Mouse (Mus musculus) stomach, postnatal 0 days (tissue): Measurements from ENCODE around the gene Axdnd1. TPM values are rescaled to one million over a fixed set of nuclear protein-coding genes. Genes with fewer than 3 reads are reported as not detected.

Experiments used
- ATAC-seq: fragments of 200-750 bp; cut with Nextera tagmentation; 2 replicates; pipeline ENCODE4 v1.8.0; 2017; ENCODE audit not compliant: low FRiP score, low TSS enrichment
- DNase-seq: peaks from one replicate; pipeline ENCODE4 v3.0.0-alpha.2; 2016; ENCODE audit warnings: low spot score
- H3K27ac ChIP-seq: fragments of 300-500 bp; sonication (generic); replicated peaks from 2 replicates; pipeline ENCODE4 v1.5.1; 2014; ENCODE audit warnings: mild to moderate bottlenecking, control low read depth
- H3K27me3 ChIP-seq: fragments of 300-500 bp; sonication (generic); 2 replicates; pipeline ENCODE4 v1.6.1; 2014; ENCODE audit warnings: low read length; ENCODE audit not compliant: control insufficient read depth, insufficient read depth
- H3K36me3 ChIP-seq: fragments of 300-500 bp; sonication (generic); 2 replicates; pipeline ENCODE4 v1.6.1; 2014; ENCODE audit warnings: low read length, mixed read lengths; ENCODE audit not compliant: control insufficient read depth, insufficient read depth
- H3K4me1 ChIP-seq: fragments of 300-500 bp; sonication (generic); replicated peaks from 2 replicates; pipeline ENCODE4 v1.6.1; 2014; ENCODE audit warnings: antibody characterized with exemption; ENCODE audit not compliant: control insufficient read depth, insufficient read depth
- H3K4me2 ChIP-seq: fragments of 300-500 bp; sonication (generic); replicated peaks from 2 replicates; pipeline ENCODE4 v1.6.1; 2014; ENCODE audit warnings: low read depth, mild to moderate bottlenecking, control low read depth, moderate library complexity
- H3K4me3 ChIP-seq: fragments of 300-500 bp; sonication (generic); 2 replicates; pipeline ENCODE4 v1.5.1; 2014; ENCODE audit warnings: low read depth, low read length, control low read depth
- H3K9ac ChIP-seq: fragments of 300-500 bp; sonication (generic); 2 replicates; pipeline ENCODE4 v1.6.1; 2014; ENCODE audit warnings: mild to moderate bottlenecking, low read length, control low read depth, mixed read lengths
- H3K9me3 ChIP-seq: fragments of 300-500 bp; sonication (generic); 2 replicates; pipeline ENCODE4 v1.6.1; 2016; ENCODE audit warnings: low read length; ENCODE audit not compliant: control insufficient read depth
- CTCF ChIP-seq: IDR thresholded peaks from 2 replicates; pipeline ENCODE4 v1.5.1; 2016; ENCODE audit warnings: antibody characterized with exemption, low read depth, mild to moderate bottlenecking, moderate library complexity
- EP300 ChIP-seq: optimal IDR thresholded peaks from 2 replicates; pipeline ENCODE3; 2016; ENCODE audit warnings: antibody characterized with exemption
- WGBS: fragments of 180-500 bp; shearing (Covaris S2); extraction: QIAGEN DNeasy Blood & Tissue Kit; methylation state at CpG from one replicate; pipeline ENCODE4 v1.1.7; 2014; 5-methylcytosine and 5-hydroxymethylcytosine counted together
- polyA plus RNA-seq: library from polyadenylated mRNA; unstranded; fragments of >200 nt; fragmentation: Nextera tagmentation; extraction: Ambion mirVana; gene quantifications from 2 replicates; pipeline ENCODE4 v1.2.1, GENCODE M21; 2015

Axdnd1 gene
- 0.07 and 0.24 TPM in 2 replicates for polyA plus RNA-seq

DNA sequence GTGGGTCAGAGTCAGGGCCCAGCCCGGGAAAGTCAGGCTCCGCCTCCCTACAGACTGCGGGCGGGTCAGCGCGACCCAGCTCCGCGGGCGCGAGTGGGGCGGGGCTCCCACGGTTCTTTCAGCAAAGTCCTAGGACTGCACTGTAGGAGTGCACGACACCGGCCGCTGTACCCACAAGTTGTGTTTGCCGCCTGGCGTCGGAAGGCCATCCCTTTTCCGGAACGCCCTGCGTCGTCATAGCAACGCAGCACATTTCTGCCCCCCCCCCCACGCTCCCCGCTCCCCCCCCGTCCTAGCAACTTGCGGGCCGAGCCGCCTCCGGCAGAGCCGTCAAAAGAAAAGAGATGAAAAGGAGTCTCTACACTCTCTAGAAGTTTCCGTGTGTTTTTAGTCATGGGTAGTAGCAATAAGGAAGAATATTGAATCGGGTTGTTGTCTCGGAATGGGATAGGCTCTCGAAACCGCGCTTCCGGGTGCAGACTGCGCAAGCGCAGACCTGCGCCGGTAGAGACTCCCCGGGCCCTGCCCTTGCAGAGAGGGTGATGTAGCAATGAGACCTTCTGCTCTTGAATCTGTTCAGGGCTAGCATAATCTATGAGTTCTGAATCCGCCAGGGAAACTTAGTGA is at the start of gene Axdnd1:
Axdnd1 (minus strand) TSS at position 489 of the 627 bp plus-strand sequence.
- peak within 1 kb of the TSS; percentile 61 for H3K4me3 ChIP-seq
- H3K27me3 ChIP-seq, result no peaks in the 10 kb centered on the region
- peak within 1 kb of the TSS; percentile 61 for H3K9ac ChIP-seq
- H3K4me1 ChIP-seq, result no peaks in the 10 kb centered on the region
- peak; percentile 89 for DNase-seq
- TF ChIP-seq EP300 (no peak), CTCF (peak; percentile 43)
- under 1% methylated on average over 44 of the region's 44 CpGs for WGBS
- ATAC-seq, result peak; percentile 96
- no peaks in the 10 kb centered on the region for H3K9me3 ChIP-seq
- peak within 1 kb of the TSS; percentile 73 for H3K27ac ChIP-seq
- peak within 1 kb of the TSS; percentile 72 for H3K4me2 ChIP-seq
- no peaks in the 10 kb centered on the region for H3K36me3 ChIP-seq

DNA sequence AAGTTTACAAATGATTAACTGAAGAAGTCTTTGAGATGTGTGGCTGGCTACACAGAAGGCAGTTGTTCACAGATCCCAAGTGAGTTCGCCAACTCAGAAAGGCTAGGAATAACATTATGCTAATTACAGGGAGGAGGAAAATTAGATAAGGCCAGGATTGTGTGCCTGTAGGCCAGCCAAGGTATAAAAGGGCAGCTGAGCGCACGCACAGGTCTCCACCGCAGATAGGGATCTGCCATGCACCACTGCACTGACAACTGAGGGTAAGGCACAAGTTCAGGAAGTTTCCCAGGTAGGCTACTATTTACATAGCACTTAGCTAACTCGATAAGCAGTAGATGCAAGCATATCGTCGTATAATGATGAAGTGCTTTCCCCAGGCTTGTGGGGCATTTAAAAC is 49.6 kb upstream of the Axdnd1 start:
- ATAC-seq (peak; percentile 83), DNase-seq (peak; percentile 72)
- Histone ChIP-seq H3K27ac (no peak overlapping the region; the same call in 1 of the 2 replicates), H3K4me3 (no peak overlapping the region), H3K4me1 (no peaks in the 10 kb centered on the region), H3K27me3 (no peaks in the 10 kb centered on the region), H3K4me2 (0 out of 2 replicates have a peak overlapping the region, but pooled peaks have one; percentile 5), H3K9ac (no peak overlapping the region), H3K36me3 (no peaks in the 10 kb centered on the region), H3K9me3 (no peaks in the 10 kb centered on the region)
- 47% methylated on average over 7 of the region's 7 CpGs for WGBS
- TF ChIP-seq CTCF (no peak), EP300 (no peak)

GRCm38 (mm10) chr1:156468576-156468975 is 47.6 kb upstream of the Axdnd1 start:
- Histone ChIP-seq H3K4me2 (no peak overlapping the region), H3K9me3 (no peaks in the 10 kb centered on the region), H3K4me1 (no peaks in the 10 kb centered on the region), H3K36me3 (no peaks in the 10 kb centered on the region; the same call in 1 of the 2 replicates), H3K4me3 (no peak overlapping the region), H3K9ac (no peak overlapping the region), H3K27ac (no peak overlapping the region), H3K27me3 (no peaks in the 10 kb centered on the region)
- 80% methylated on average over 3 of the region's 3 CpGs for WGBS
- ATAC-seq (no peak), DNase-seq (no peak)
- TF ChIP-seq EP300 (no peak), CTCF (no peak)

DNA sequence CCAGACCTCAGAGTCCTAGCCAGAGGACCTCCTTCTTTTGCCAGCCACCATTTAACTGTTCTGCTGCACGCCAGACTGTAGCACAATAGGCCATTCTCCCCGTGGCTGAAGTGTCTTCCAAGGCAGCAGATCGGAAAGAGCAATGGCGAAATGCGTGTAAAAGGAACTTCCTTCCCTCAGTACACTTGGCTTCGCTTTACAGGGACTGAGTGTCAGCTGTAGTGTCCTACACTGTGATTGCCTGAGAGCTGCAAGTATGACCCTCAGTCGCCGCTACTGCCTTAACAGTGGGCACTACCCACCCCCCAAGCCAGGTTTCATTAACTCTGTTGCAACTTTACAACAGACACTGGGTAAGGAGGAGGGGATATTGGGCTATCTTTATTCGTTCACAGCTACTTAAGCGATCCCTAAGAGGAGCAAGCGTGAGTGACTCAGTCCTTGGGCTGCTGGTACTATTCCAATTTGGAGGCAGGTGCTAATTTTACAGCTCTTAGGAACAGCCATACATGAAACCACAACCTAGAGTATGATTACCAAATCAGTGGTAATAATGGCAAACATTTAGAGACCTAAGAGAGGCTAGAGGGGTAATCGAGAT is 46.8 kb upstream of the Axdnd1 start:
- no peaks in the 10 kb centered on the region for H3K27me3 ChIP-seq
- 76% methylated on average over 12 of the region's 12 CpGs for WGBS
- TF ChIP-seq EP300 (no peak), CTCF (no peak)
- H3K27ac ChIP-seq, result no peak overlapping the region
- no peak overlapping the region for H3K4me3 ChIP-seq
- no peaks in the 10 kb centered on the region for H3K4me1 ChIP-seq
- DNase-seq, result no peak
- H3K9ac ChIP-seq, result no peak overlapping the region
- H3K9me3 ChIP-seq, result no peaks in the 10 kb centered on the region
- ATAC-seq, result no peak
- no peaks in the 10 kb centered on the region; the same call in 1 of the 2 replicates for H3K36me3 ChIP-seq
- H3K4me2 ChIP-seq, result no peak overlapping the region

DNA sequence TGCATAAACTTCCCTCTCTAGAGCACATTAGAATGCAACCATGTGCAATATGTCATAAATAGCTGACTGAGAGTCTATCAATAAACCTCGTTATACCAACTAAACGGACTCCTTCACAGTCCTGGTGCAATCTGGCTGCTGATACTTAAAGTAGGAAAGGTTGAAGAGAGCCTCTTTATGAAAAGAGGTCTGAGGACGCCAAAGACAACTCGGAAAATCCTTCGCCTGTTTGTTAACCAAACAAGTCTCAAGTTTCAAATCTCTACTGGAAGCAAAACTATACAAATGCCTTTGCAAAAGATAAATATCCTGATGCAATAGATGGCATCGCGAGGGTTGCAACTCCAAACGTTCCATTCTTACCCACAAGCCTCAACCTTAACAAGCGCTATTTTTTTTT is 44.0 kb upstream of the Axdnd1 start:
- H3K36me3 ChIP-seq, result no peaks in the 10 kb centered on the region; the same call in 1 of the 2 replicates
- DNase-seq, result no peak
- no peak overlapping the region for H3K27ac ChIP-seq
- H3K9ac ChIP-seq, result no peak overlapping the region
- TF ChIP-seq EP300 (no peak), CTCF (no peak)
- no peak for ATAC-seq
- H3K4me2 ChIP-seq, result no peak overlapping the region
- H3K4me3 ChIP-seq, result no peak overlapping the region
- WGBS, result 55% methylated on average over 9 of the region's 9 CpGs
- H3K4me1 ChIP-seq, result no peaks in the 10 kb centered on the region
- no peaks in the 10 kb centered on the region for H3K9me3 ChIP-seq
- no peaks in the 10 kb centered on the region for H3K27me3 ChIP-seq
